Mouse (Mus musculus) CH12.LX (cell line): ENCODE measurements around the gene Ncan. TPM values are rescaled to one million over a fixed set of nuclear protein-coding genes. Genes with fewer than 3 reads are reported as not detected.

Experiments used
- DNase-seq: peaks from one replicate; pipeline ENCODE4 v3.0.0-alpha.2; 2013; ENCODE audit errors: extremely low read depth
- H3K27ac ChIP-seq: 2 replicates; pipeline ENCODE4 v1.5.1; 2012; ENCODE audit warnings: low read depth, mild to moderate bottlenecking, control low read depth, moderate library complexity; ENCODE audit not compliant: insufficient read depth
- H3K27me3 ChIP-seq: replicated peaks from 2 replicates; pipeline ENCODE3; 2012; ENCODE audit warnings: inconsistent platforms
- H3K36me3 ChIP-seq, 2 experiments: replicated peaks in 1 of 2; 2 replicates each; pipeline versions ENCODE3 to v1.6.1; 2012; ENCODE audit warnings: inconsistent platforms in 1 of 2, low read length in 1 of 2, mild to moderate bottlenecking in 1 of 2, mixed read lengths in 1 of 2, moderate library complexity in 1 of 2; ENCODE audit not compliant: control insufficient read depth in 1 of 2, insufficient read depth in 1 of 2
- H3K4me1 ChIP-seq, 2 experiments: 2 replicates each; pipeline ENCODE4 v1.6.1; 2012; ENCODE audit warnings: inconsistent platforms in 1 of 2, moderate library complexity in 1 of 2; ENCODE audit not compliant: insufficient read depth in 2 of 2, control insufficient read depth in 1 of 2
- H3K4me2 ChIP-seq: 2 replicates; pipeline ENCODE4 v1.6.1; 2012; ENCODE audit warnings: low read depth, mild to moderate bottlenecking, control low read depth; ENCODE audit not compliant: poor library complexity, insufficient read depth, severe bottlenecking
- H3K4me3 ChIP-seq, 3 experiments: fragments of 150-350 bp in 1 of 3; sonication (generic) in 1 of 3; replicated peaks in 1 of 3; 2 replicates each; pipeline versions ENCODE3 to v1.5.1; 2011 to 2012; ENCODE audit warnings: low read depth in 2 of 3, low read length in 2 of 3, mild to moderate bottlenecking in 2 of 3, moderate library complexity in 2 of 3, control low read depth in 1 of 3, improper control_type of control experiment in 1 of 3, inconsistent platforms in 1 of 3, mixed read lengths in 1 of 3; ENCODE audit not compliant: poor library complexity in 1 of 3
- H3K79me2 ChIP-seq: replicated peaks from 2 replicates; pipeline ENCODE4 v1.6.1; 2012; ENCODE audit warnings: mild to moderate bottlenecking, moderate library complexity; ENCODE audit not compliant: control insufficient read depth, poor library complexity, insufficient read depth, severe bottlenecking; ENCODE audit errors: extremely low read depth
- H3K9ac ChIP-seq: 2 replicates; pipeline ENCODE4 v1.6.1; 2012; ENCODE audit warnings: low read depth, mild to moderate bottlenecking, control low read depth, moderate library complexity; ENCODE audit not compliant: insufficient read depth
- H3K9me3 ChIP-seq: replicated peaks from 2 replicates; pipeline ENCODE3; 2012; ENCODE audit warnings: low read length, inconsistent platforms, mixed read lengths
- BHLHE40 ChIP-seq: IDR thresholded peaks from 2 replicates; pipeline ENCODE4 v1.6.1; 2011; ENCODE audit warnings: mild to moderate bottlenecking, low read depth, low read length, improper control_type of control experiment
- CHD2 ChIP-seq: IDR thresholded peaks from 2 replicates; pipeline ENCODE4 v1.6.1; 2011; ENCODE audit warnings: low read length, improper control_type of control experiment
- ELF1 ChIP-seq: IDR thresholded peaks from 2 replicates; pipeline ENCODE4 v1.6.1; 2014; ENCODE audit warnings: low read depth, mild to moderate bottlenecking, inconsistent platforms, low read length, improper control_type of control experiment
- KAT2A ChIP-seq: IDR thresholded peaks from 2 replicates; pipeline ENCODE4 v1.6.1; 2012; ENCODE audit warnings: low read length, improper control_type of control experiment, inconsistent platforms; ENCODE audit not compliant: insufficient replicate concordance
- MAFK ChIP-seq: IDR thresholded peaks from 2 replicates; pipeline ENCODE4 v1.6.1; 2011; ENCODE audit warnings: low read length, improper control_type of control experiment; ENCODE audit not compliant: insufficient replicate concordance
- MAZ ChIP-seq: IDR thresholded peaks from 2 replicates; pipeline ENCODE4 v1.6.1; 2012; ENCODE audit warnings: low read depth, mild to moderate bottlenecking, inconsistent platforms, low read length, improper control_type of control experiment, moderate library complexity
- MEF2A ChIP-seq: IDR thresholded peaks from 2 replicates; pipeline ENCODE4 v1.6.1; 2014; ENCODE audit warnings: low read depth, mild to moderate bottlenecking, inconsistent platforms, low read length, improper control_type of control experiment, borderline replicate concordance
- MXI1 ChIP-seq: IDR thresholded peaks from 2 replicates; pipeline ENCODE4 v1.6.1; 2011; ENCODE audit warnings: mild to moderate bottlenecking, low read depth, low read length, improper control_type of control experiment
- NELFE ChIP-seq: IDR thresholded peaks from 2 replicates; pipeline ENCODE4 v1.6.1; 2011; ENCODE audit warnings: low read depth, low read length, improper control_type of control experiment
- NRF1 ChIP-seq: IDR thresholded peaks from 2 replicates; pipeline ENCODE4 v1.6.1; 2014; ENCODE audit warnings: low read depth, mild to moderate bottlenecking, inconsistent platforms, low read length, improper control_type of control experiment, moderate library complexity
- PAX5 ChIP-seq: IDR thresholded peaks from 2 replicates; pipeline ENCODE4 v1.6.1; 2012; ENCODE audit warnings: low read length, inconsistent platforms, mixed read lengths
- UBTF ChIP-seq: IDR thresholded peaks from 2 replicates; pipeline ENCODE4 v1.6.1; 2012; ENCODE audit warnings: low read depth, mild to moderate bottlenecking, inconsistent platforms, low read length, improper control_type of control experiment, moderate library complexity
- USF1 ChIP-seq: IDR thresholded peaks from 2 replicates; pipeline ENCODE4 v1.6.1; 2014; ENCODE audit warnings: low read depth, mild to moderate bottlenecking, inconsistent platforms, low read length, improper control_type of control experiment
- USF2 ChIP-seq: conservative IDR thresholded peaks from 2 replicates; pipeline ENCODE4 v1.6.1; 2011; ENCODE audit warnings: low read depth, low read length, improper control_type of control experiment
- ZC3H11A ChIP-seq: IDR thresholded peaks from 2 replicates; pipeline ENCODE4 v1.6.1; 2012; ENCODE audit warnings: low read depth, mild to moderate bottlenecking, inconsistent platforms, low read length, improper control_type of control experiment
- ZKSCAN1 ChIP-seq: IDR thresholded peaks from 2 replicates; pipeline ENCODE4 v1.6.1; 2012; ENCODE audit warnings: low read depth, inconsistent platforms, low read length, improper control_type of control experiment, borderline replicate concordance
- dilution Hi-C: fragments of 300-500 bp; cut with MboI; formaldehyde crosslinking; loops from 2 replicates; pipeline ENCODE4 v1.14.3; 2020; ENCODE audit warnings: low sequenced_read_pairs; ENCODE audit not compliant: extremely low pct_unique_long_range_greater_than_20kb, extremely low pct_ligation_motif_present
- in situ Hi-C: fragments of 300-500 bp; cut with MboI; formaldehyde crosslinking; loops from 3 replicates; pipeline ENCODE4 v1.14.3; 2019; ENCODE audit warnings: low sequenced_read_pairs, low pct_ligation_motif_present, low pct_unique_long_range_greater_than_20kb, mixed read lengths
- polyA plus RNA-seq: library from polyadenylated mRNA; unstranded; fragments of >175 nt; gene quantifications from 2 replicates; pipeline ENCODE4 v1.2.1, GENCODE M21; 2012; ENCODE audit warnings: low read depth; ENCODE audit not compliant: insufficient read length
- total RNA-seq, 2 experiments: library from RNA; depleted of rRNA; stranded (reverse); fragments of 300-350 nt in 1 of 2; fragments of >200 nt in 1 of 2; gene quantifications; 2 replicates each; pipeline ENCODE4 v1.2.3; 2012 to 2014

Ncan gene
- total and polyA plus RNA-seq, 3 experiments, result 2.1 to 6.0 (median 3.9) TPM

DNA sequence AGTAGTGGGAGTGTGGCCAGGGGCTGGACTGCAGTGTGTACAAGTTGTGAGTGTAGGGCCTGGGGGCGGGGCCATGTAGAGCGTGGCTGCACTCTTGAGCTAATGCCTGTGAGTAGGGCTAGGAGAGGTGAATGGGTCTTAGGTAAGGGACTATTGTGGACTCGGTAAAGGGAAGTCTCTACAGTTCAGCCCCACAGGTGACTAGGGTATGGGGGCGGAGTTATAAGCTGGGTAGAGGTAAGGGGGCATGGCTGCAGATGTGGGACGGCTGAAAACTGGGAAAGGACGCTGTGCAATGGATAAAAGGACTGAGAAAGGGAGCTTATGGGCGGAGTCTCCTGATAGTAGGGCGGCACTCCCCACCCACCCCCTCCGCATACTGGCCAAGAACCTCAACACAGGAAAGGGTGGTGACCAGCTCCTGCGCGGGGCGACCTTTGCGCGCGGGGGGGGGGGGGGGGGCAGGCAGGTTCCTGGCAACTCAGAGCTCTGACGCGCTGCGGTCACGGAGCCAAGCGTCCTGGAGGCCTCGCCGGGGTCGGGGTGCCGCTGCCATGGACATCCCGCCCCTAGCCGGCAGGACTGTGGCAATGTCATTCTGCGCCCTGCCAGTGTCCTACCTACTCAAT is 48.1 kb downstream of the Ncan start, which contains the start of gene Tm6sf2:
Gene Tm6sf2, plus strand, starts transcription at position 484 of the 629 bp plus-strand sequence.
- H3K9me3 ChIP-seq, result no peaks in the 10 kb centered on the region
- H3K9ac ChIP-seq, result no peak within 1 kb of the TSS
- dilution Hi-C loops, result no loop called here
- TF ChIP-seq NELFE (no peak), USF1 (no peak), ELF1 (no peak), KAT2A (no peak)
- H3K4me1 ChIP-seq, result no peaks in the 10 kb centered on the region
- H3K27ac ChIP-seq, result no peak within 1 kb of the TSS
- no peak within 1 kb of the TSS for H3K4me3 ChIP-seq
- H3K4me2 ChIP-seq, result no peak within 1 kb of the TSS
- DNase-seq, result no peak
- H3K79me2 ChIP-seq, result no peaks in the 10 kb centered on the region
- H3K36me3 ChIP-seq, result peaks cover 52 to 82% of the 10 kb centered on the region in 2 experiments
- H3K27me3 ChIP-seq, result no peaks in the 10 kb centered on the region
- in situ Hi-C loops, result no loop called here

DNA sequence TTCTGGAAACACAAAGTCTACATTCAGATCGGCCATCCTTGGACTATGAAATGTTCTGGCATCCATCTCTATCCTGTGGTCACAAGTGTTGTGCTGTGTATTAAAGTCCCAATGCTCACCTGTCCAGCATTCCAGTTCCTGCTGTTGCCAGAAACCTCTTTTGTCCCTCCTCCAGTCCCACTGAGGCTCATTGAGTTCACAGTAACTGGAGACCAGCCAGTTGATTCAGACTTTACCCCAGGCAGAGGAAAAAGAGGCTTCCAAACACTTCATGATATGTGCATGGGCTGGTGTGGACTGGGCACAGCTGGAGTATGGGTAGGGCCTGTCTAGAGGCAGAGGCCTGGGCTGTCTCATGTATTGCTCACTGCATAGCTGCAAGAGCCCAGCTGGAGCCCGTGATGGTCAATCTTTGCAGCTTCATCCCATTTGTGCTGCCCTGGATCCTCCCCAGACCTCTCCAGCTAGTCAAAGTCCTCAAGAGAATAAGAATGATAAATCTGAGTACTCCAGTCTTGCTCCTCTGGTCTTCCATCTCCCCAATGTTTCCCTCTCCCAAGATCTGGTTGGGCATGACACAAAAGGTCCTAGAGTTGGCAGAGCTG is 48.7 kb downstream of the Ncan start:
- Histone ChIP-seq H3K27ac (no peak overlapping the region), H3K4me2 (no peak overlapping the region), H3K4me1 (no peaks in the 10 kb centered on the region), H3K9ac (no peak overlapping the region), H3K4me3 (no peak overlapping the region), H3K36me3 (peaks cover 49 to 81% of the 10 kb centered on the region in 2 experiments), H3K79me2 (no peaks in the 10 kb centered on the region), H3K27me3 (no peaks in the 10 kb centered on the region), H3K9me3 (no peaks in the 10 kb centered on the region)
- no peak for DNase-seq
- TF ChIP-seq MEF2A (no peak), ZC3H11A (no peak), NRF1 (no peak), CHD2 (no peak), MAZ (no peak), USF2 (no peak), BHLHE40 (no peak), PAX5 (no peak), MXI1 (no peak), ELF1 (no peak), USF1 (no peak), UBTF (no peak), MAFK (no peak), ZKSCAN1 (no peak)
- dilution Hi-C loops (no loop called here), in situ Hi-C loops (no loop called here)
